In the genomic region with DNA sequence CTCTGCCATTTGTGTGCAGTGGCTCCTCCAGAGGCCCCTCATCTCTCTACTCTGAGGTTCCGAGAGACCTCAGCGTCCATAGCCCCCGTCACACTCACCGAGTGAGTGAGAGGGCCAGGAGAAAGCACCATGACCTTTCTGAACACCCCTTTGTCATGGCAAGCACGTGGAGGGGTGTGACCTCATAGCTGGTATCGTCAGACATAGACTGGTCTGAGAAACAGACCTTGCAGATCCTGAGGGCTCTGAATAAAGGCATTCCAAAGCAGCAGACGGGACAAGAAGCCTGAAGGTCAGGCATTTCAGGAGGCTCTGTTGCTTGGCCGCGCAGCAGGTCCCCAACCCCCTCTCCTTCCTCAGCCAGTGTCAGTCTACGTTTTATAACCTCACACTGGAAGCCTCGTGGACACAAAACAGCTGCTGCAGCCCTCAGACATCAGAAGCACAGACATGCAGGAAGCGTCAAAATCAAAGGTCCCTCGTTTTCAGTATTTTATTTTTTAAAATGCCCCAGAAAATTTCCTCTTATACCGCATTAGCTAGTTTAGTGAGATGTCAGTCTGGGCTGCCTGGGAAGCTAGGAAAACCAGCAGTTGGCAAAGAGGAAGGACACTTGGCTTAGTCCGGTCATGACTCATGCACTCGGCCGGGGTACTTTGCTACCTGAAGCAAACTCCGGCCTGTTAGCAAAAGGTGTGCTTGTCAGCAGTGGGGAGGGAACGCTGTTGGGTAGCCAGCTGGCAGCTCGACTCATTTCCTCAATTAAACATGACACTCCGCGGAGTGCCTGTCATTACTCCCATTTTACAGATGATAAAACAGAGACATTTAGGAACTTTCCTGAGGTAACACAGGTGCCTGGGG, we compare ENCODE assay signal across 10 mouse cellular contexts. TPM values are rescaled to one million over a fixed set of nuclear protein-coding genes. Genes with fewer than 3 reads are reported as not detected.
DNase-seq lines count a peak whose midpoint lies in the region; ATAC-seq lines count a peak whose summit lies in the region.
"Had no signal": no experiment of that assay in that cellular context is flagged by ENCODE, and none has a peak within 500 bp of the region (broad histone marks: within the 10 kb centered on the region; RNA-seq: fewer than 3 reads in every experiment).

No protein-coding gene starts in this region.

- 0 out of 2 replicates have a peak, but pooled peaks cover 2% of the 10 kb centered on the region for H3K27me3 ChIP-seq in liver, embryonic 11.5 days (replicated peaks; ENCODE audit: control insufficient read depth, insufficient read depth, low read length)

- no peak overlapping the region for H3K27ac ChIP-seq in liver, embryonic 11.5 days (ENCODE audit: low read depth, low read length)
- H3K27ac ChIP-seq: midbrain, embryonic 12.5 days had no signal

- no peaks in the 10 kb centered on the region for H3K9me3 ChIP-seq in liver, embryonic 11.5 days (ENCODE audit: control insufficient read depth, low read length)
- H3K9me3 ChIP-seq: G1E had no signal

- no peak overlapping the region for H3K4me3 ChIP-seq in liver, embryonic 11.5 days (ENCODE audit: low read depth, low read length)
- H3K4me3 ChIP-seq: midbrain, embryonic 12.5 days had no signal

- ATAC-seq in megakaryocyte-erythroid progenitor cell, adult 5-6 weeks (replicated peaks; ENCODE audit: low FRiP score, low TSS enrichment, poor library complexity, severe bottlenecking), result no peak
- no peak for ATAC-seq in liver, embryonic 11.5 days (replicated peaks; ENCODE audit: low FRiP score)

- 60% methylated on average over 22 of the region's 22 CpGs for WGBS in liver, embryonic 11.5 days

- no peak overlapping the region for H3K9ac ChIP-seq in liver, embryonic 11.5 days (ENCODE audit: low read depth, low read length)
- H3K9ac ChIP-seq: midbrain, embryonic 12.5 days had no signal

- DNase-seq in heart, adult 18-20 months, result peak; percentile 22 to 40
- no peak for DNase-seq in heart, postnatal 4 days
- DNase-seq in adrenal gland, postnatal 36 days, result peak; percentile 68 to 74
- peak; percentile 23 for DNase-seq in kidney, adult 18-20 months
- peak; percentile 58 for DNase-seq in lung, postnatal 14 days
- DNase-seq in liver, embryonic 11.5 days (ENCODE audit: low spot score), result no peak
- no peak for DNase-seq in spleen, postnatal 4 days (ENCODE audit: low spot score in 2 of 2)

- H3K4me2 ChIP-seq in liver, embryonic 11.5 days, result no peak overlapping the region
- H3K4me2 ChIP-seq: midbrain, embryonic 12.5 days had no signal

- no peaks in the 10 kb centered on the region for H3K36me3 ChIP-seq in liver, embryonic 11.5 days (ENCODE audit: control insufficient read depth, insufficient read depth, low read length)
- H3K36me3 ChIP-seq: G1E; midbrain, embryonic 12.5 days had no signal

- H3K4me1 ChIP-seq in liver, embryonic 11.5 days (replicated peaks; ENCODE audit: control insufficient read depth, insufficient read depth, low read length), result peaks cover 23% of the 10 kb centered on the region
- H3K4me1 ChIP-seq: midbrain, embryonic 12.5 days had no signal

RNA-seq across cellular contexts. Expression of a gene that starts 9.6 kb away (rescaled TPM):
- total RNA-seq in heart, adult 18-20 months (2021), result 10 to 100 TPM in 1 of 2 experiments, 1 to 10 TPM in 1; 8.6 to 15.8 TPM
- 10 to 100 TPM in 1 of 2 experiments, 1 to 10 TPM in 1; 8.3 to 12.0 TPM for total RNA-seq in heart, postnatal 4 days (2021)
- 1 to 10 TPM; 7.2 to 8.2 TPM for total RNA-seq in adrenal gland, postnatal 36 days (2021)
- 16.4 and 28.3 TPM in 2 replicates for total RNA-seq in megakaryocyte-erythroid progenitor cell, adult 5-6 weeks (2014; fragmentation: Nextera tagmentation)
- total RNA-seq in megakaryocyte-erythroid progenitor cell, adult 5-6 weeks (2017), result 14.9 and 15.7 TPM in 2 replicates
- 23.5 and 25.9 TPM in 2 replicates for polyA plus RNA-seq in liver, embryonic 11.5 days (2014; fragmentation: Nextera tagmentation; extraction: Ambion mirVana)

RNA-seq across cellular contexts. Expression of a gene that starts 47.5 kb away (rescaled TPM):
- under 1 TPM; 0.25 to 0.28 TPM for total RNA-seq in heart, adult 18-20 months (2021)
- under 1 TPM; 0.71 to 0.77 TPM for total RNA-seq in heart, postnatal 4 days (2021)
- total RNA-seq in adrenal gland, postnatal 36 days (2021), result under 1 TPM; 0.33 to 0.70 TPM
- total RNA-seq in megakaryocyte-erythroid progenitor cell, adult 5-6 weeks (2014; fragmentation: Nextera tagmentation), result 1.8 and 3.1 TPM in 2 replicates
- total RNA-seq in megakaryocyte-erythroid progenitor cell, adult 5-6 weeks (2017), result 2.2 TPM in 1 of 2 replicates, not detected in the other
- 17.6 and 18.8 TPM in 2 replicates for polyA plus RNA-seq in liver, embryonic 11.5 days (2014; fragmentation: Nextera tagmentation; extraction: Ambion mirVana)

Comparison
In these comparisons a context has a peak if more than half of its experiments do, and no peak if none do; other contexts are left out.
1. DNase-seq: peak in heart, adult 18-20 months (2 of 2), adrenal gland, postnatal 36 days (2 of 2), kidney, adult 18-20 months (single experiment) and lung, postnatal 14 days (single experiment); none in heart, postnatal 4 days (single experiment), liver, embryonic 11.5 days (single experiment) and spleen, postnatal 4 days (0 of 2).